Mouse (Mus musculus) megakaryocyte, embryonic 14.5 days (primary cell): ENCODE results near the gene Il1rap.

Source experiments
- FLI1 ChIP-seq: IDR thresholded peaks from 2 replicates; pipeline ENCODE4 v1.6.1; 2012; ENCODE audit warnings: low read length, inconsistent platforms, mixed read lengths
- GATA1 ChIP-seq: IDR thresholded peaks from 3 replicates; pipeline ENCODE4 v1.6.1; 2012; ENCODE audit warnings: mixed read lengths, low read length, inconsistent platforms, borderline replicate concordance

DNA sequence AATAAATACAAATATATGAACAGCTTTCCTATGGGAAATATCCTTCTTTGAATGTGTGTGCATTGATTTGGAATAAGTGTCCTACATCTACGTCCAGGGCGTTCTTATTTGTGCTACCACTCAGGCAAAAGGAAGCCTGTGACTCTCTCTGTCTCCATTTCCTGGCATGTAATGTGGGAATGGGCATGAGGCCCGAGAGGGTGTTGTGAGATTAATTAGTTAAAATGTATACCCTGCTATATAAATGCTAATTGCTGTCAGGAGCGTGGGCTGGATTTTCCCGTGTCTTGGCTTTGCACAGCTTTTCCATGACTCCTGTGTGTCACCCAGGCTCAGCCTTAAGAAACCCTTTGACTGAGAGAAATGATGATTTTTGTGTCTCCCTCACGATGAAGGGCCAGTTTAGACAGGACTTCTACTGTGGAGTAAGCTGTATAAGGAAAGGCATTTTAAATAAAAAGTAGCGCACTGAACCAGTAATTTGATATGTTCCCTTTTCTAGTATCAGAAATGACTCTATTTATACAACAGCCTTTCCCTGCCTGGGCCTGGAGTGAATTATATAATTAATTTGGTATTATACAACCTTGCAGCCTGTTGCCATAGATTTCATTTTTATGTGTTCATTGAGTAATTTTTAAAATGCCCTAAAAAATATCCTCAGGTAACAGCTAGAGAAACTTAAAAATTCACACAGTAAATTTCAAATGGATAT lies 81.4 kb downstream of the Il1rap start:
- TF ChIP-seq GATA1 (no peak), FLI1 (no peak)
